Comparison of ENCODE assay signal across 7 mouse cellular contexts in the genomic region with DNA sequence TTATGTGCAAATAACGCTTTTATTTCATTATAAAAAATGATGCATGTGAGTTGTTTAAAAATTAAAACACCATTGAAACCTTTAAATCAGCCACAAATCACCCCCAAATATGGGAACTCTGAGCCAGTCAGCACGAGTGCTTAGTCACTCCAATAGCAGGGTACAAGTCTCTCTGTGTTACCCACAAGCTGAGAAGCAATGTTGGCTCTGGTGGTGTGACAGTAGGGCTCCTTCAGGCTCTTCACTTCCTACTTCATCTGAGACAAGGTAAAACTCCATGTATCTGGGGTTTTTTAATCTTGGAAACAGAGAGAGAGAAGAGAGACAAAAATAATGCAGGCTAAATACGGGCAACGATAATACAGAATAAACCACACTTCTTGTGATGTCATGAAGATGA.
"Had no signal": no experiment of that assay in that cellular context is flagged by ENCODE, and none has a peak within 500 bp of the region (broad histone marks: within the 10 kb centered on the region; RNA-seq: fewer than 3 reads in every experiment).

No protein-coding gene starts in this region.

- H3K27ac ChIP-seq: midbrain, embryonic 10.5 days; midbrain, embryonic 12.5 days; neural tube, embryonic 13.5 days; neural tube, embryonic 15.5 days; stomach, embryonic 15.5 days; stomach, postnatal 0 days had no signal

- H3K4me3 ChIP-seq: midbrain, embryonic 10.5 days; midbrain, embryonic 12.5 days; myocyte; neural tube, embryonic 13.5 days; neural tube, embryonic 15.5 days; stomach, embryonic 15.5 days had no signal
